Mouse (Mus musculus) kidney, postnatal 36 days (tissue): ENCODE measurements around the gene Cluh.
A peak's percentile ranks its signal among the peaks of the same experiment; 100 is the strongest.

ENCODE experiments used
- DNase-seq, 2 experiments: peaks; one replicate each; pipeline ENCODE4 v3.0.0; 2021 to 2022; ENCODE audit warnings: mixed read lengths in 2 of 2

Gene Cluh

DNA sequence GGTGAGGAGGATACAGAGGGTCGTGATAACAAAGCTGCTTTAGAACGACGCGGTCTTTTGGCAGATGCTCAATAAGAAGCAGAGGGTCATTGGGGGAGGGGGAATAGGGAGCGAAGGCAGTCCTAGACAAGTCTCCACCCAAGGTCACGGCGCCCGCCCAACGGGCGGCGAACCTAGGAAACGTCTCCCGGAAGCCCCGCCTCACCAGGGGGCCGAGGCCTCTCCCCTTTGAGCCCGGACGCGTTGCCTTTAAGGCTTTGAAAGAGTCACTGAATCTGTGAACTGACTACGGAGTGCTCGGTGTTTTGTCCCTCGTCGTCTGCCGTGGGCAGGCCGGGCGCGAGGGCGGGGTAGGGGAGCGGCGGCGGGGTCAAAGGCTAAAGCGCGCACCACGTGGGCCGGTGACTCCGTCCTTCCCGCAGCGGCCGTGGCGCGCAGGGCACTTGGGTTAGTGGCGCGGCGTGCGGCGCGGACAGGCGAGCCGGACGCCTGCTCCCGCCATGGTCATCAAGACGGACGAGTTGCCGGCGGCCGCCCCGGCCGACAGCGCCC, at the start of gene Cluh:
Gene Cluh (plus strand): TSS at position 401 of the 552 bp plus-strand sequence.
- DNase-seq: peak; percentile 99

DNA sequence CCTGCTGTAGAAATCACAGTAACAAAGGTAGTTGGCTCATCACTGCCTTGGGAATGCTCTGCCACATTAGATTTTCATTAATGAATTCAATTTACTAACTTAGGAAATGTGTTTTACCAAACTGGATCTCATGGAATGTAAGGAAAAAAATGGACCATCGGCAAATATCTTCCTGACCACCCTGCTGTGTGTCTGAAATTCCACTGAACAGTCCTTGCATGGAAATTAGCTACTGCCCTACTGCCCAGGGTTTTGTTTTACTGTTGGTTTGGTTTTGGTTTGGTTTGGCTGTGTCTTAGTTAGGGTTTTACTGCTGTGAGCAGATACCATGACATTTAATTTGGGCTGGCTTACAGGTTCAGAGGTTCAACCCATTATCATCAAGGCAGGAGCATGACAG, 47.0 kb upstream of the Cluh start:
- DNase-seq: no peak

DNA sequence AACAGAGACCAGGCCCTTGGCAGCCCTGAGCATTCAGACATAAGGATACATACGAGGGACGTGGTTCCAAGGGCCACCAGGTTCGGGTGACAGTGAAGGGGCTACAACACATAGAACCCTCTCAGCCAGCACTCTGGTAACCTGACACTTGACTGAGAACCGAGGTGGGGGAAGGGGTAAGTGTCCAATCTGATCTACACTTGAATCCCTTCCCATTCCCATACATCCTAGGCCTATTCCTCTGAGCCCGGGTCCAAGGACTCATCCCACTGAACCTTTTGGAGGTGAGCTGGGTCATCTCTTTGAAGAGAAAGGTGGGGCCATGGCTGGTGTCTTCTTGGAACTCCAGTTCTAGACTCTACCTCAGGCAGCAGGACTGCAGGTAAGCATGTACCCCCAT, 39.2 kb upstream of the Cluh start:
- no peak for DNase-seq

GRCm38 (mm10) chr11:74610545-74611176, 38.6 kb upstream of the Cluh start, which contains the start of gene Rap1gap2:
Gene Rap1gap2 (minus strand): TSS chr11:74610915.
- peak in 1 of 2 experiments; percentile 16 for DNase-seq

GRCm38 (mm10) chr11:74611437-74611836, 37.9 kb upstream of the Cluh start:
- no peak for DNase-seq

DNA sequence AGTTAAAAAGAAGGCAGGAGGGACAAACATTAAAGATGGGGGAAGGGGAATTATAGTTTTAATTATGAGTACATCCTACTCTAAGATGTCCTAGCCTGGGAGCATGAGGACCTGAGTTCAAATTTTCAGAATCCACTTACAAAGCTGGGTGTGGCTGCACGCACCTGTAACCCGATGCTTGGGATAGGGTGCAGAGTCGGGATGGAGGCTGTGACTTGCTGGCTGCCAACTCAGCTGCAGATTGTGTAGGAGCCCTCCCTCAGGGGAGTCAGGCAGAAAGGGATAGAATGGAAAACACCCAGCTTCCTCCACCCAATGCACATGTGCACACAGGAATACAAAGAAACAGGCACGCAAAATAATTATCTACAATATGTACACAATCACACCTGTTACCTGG, 35.9 kb upstream of the Cluh start:
- no peak for DNase-seq

DNA sequence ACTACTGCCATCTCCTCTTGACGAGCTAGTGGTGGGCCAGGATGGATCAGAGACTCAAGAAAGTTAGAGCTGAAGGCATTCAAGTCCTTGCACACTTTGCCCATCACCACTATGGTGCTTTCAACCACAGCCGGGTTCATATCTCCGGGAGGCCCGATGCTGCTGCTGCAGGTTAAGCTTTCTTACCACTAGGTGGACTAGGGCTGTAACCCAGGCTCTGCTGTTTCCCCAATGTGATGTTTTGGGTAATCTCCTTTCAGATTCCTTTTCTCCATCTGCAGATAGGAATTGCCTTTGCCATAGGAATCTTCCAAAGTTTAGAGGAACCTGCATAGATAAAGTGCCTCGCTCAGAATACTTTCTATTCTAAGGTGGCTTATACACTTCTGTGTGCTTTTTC, 33.7 kb upstream of the Cluh start:
- no peak for DNase-seq

GRCm38 (mm10) chr11:74619201-74619955, 29.9 kb upstream of the Cluh start, which contains the start of gene Ccdc92b:
Gene Ccdc92b (plus strand): TSS chr11:74619605.
- DNase-seq: peak; percentile 81 to 95

DNA sequence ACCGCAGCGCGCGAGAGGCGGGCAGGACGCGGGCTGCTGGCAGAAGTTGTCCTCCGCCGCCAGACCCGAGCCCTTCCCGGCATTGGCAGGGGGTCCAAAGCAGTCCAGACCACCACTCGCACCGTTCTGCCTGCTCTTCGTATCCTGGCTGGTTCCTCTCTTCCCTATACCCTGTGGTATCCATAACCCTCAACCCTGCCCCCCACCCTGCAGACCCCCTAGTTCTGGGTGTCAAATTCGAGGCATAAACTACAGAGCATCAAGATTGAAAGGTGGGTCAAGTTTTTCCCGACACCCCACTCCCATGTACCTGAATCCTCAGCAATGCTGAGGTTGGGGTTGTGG, 29.4 kb upstream of the Cluh start:
- DNase-seq: no peak

GRCm38 (mm10) chr11:74621974-74622669, 27.2 kb upstream of the Cluh start:
- DNase-seq: no peak

DNA sequence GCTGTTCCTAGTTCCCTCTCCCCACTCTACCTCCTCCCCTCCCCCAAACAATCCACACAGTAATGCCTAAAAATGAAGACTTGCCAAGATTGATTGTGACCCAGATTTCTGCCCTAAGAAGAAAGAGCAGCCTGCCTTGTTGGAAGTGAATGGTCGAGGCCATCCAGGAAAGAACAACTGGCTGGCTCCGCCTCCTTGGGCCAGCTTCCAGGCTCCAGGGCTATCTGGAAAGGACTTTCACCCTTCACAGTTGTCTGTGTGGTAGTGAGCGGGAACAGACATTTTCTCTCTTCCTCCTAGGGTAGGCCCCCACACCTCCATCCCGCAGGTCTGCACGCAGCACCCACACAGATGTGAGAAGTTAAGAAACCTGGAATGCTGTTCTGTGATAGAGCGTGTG, 25.6 kb upstream of the Cluh start:
- DNase-seq: peak; percentile 82 to 92

- DNase-seq: no peak
Observed at GRCm38 (mm10) chr11:74625333-74625732, 24.0 kb upstream of the Cluh start.

DNA sequence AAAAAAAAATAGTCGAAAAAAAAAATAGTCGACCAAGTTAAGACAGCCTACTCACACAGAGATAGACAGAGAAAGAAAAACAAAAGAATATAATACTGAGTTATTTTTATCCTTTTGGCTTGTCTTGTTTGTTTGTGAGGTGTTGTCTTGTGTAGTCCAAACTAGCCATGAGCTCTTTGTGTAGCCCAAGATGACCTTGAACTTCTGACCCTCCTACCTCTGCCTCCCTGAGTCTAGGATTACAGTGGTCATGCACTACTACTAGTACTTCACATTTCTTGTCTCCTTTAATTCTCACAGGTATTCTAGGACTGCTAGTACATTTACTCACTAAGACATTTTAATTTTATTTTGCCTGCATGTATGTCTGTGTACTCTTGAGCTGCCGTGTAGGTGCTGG, 21.8 kb upstream of the Cluh start:
- no peak for DNase-seq

GRCm38 (mm10) chr11:74631880-74632789, 17.2 kb upstream of the Cluh start:
- DNase-seq: no peak

DNA sequence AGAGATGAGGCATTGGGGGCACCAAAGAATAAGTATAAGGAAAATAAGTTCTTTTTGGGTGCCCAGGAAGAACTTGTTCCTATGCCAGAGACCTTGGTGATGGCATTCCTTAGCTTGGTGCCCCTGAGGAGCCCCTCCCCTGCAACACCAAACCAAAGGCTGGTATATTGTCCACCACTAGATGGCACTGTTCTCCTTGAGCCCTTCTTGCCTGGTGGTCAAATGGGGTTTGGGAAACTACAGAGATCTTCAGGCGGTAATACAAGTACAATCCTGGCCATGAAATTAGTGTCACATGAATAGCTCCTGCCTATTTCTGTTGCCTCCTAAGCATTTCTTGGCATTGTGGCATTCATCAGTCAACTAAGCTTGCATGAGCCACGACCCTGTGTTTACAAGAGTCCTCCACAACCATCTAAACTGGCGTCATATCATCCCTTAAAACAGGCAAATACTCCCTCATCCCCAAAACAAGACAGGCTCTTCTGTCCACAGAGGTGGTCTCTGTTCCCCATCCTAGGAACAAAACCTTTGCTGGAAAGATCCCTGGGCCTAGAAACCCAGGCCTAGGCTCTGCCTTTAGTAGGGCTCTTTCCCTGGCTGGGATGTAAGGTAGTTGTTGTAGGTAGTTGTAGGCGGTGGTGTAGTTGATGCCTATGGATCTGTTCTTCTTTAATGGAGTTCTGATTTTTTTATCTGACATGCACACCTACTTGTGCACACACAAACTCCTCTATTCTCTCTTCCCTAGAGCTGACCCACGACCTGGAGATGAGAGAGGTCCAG, 14.6 kb upstream of the Cluh start:
- peak; percentile 77 to 80 for DNase-seq

DNA sequence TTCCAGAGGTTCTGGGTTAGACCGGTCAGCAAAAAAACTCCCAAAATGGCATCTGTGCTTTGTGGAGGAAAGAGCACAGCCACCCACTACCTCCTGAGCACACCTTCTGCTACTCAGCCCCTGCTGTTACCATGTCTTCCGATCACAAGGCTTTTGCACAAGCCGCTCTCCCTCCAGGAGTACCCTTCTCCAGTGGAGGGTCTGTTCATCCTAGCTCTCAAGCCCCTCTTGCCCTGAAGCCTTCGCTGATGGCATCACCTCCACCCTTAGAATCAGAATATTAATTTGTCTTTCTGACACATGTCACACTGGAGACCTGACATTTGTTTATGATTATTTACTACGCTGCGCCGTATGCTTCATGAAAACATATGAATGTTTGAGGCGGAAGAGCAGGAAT, 11.8 kb upstream of the Cluh start:
- DNase-seq: no peak

GRCm38 (mm10) chr11:74637971-74638790, 11.1 kb upstream of the Cluh start:
- DNase-seq: peak; percentile 89 to 93

GRCm38 (mm10) chr11:74638791-74639411, 10.4 kb upstream of the Cluh start:
- no peak for DNase-seq

DNA sequence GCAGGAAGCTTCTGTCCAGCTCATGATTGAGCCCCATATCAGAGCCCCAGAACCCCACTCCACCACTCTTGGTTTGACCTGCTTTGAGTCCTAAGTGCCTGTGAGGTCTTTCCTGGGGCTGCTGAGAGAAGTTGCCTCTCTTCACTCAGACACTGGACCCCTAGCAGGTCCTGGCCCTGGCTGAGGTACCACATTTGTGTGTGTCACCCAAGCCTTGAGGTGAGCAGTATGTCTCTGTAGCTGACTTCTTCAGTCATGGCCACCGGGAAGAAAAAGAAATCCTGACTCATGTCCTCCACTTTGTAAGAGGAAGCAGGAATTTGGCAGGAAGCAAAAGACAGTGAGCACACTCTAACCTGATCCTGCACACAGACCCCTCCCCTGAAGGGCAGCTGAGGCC, 9.7 kb upstream of the Cluh start:
- no peak for DNase-seq

- DNase-seq: no peak
Observed at GRCm38 (mm10) chr11:74647966-74648365, 1.3 kb upstream of the Cluh start.
